In the genomic region with DNA sequence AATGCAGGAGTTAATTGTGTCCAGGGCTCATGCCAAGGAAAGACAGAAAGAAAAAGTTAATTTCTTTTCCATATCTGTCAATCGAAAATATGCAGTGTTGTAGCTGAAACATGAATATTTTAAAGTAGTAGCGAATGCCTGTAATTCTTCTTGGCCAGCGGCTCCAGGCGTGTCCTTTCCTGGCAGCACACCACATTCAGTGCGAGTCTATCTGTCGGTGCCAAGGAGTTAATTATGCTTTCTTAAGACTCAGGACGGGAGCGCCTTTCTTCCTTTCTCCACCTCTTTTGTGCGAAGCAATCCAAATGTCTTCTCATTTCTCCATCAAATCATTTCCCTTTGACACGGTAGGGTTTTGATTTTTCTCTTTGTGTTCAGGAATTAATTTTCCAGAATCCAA, we compare ENCODE assay signal across 11 mouse cellular contexts.
DNase-seq lines count a peak whose midpoint lies in the region; ATAC-seq and TF ChIP-seq lines count a peak whose summit lies in the region.
"Had no signal": no experiment of that assay in that cellular context is flagged by ENCODE, and none has a peak within 500 bp of the region (broad histone marks: within the 10 kb centered on the region; RNA-seq: fewer than 3 reads in every experiment).

No protein-coding gene starts in this region.

- peak; percentile 27 for DNase-seq in kidney, adult 2 months
- no peak for DNase-seq in kidney, postnatal 10 days
- DNase-seq in urinary bladder, postnatal 14 days (ENCODE audit: low spot score), result peak; percentile 36
- no peak for DNase-seq in urinary bladder, adult 18-20 months (ENCODE audit: low spot score in 2 of 2)
- DNase-seq in heart, postnatal 10 days, result peak; percentile 32 to 48
- DNase-seq in testis, postnatal 10 days (ENCODE audit: low spot score), result peak; percentile 41
- DNase-seq in urinary bladder, postnatal 4 days (ENCODE audit: low spot score in 2 of 2), result no peak

- H3K4me3 ChIP-seq in kidney, adult 2 months (ENCODE audit: insufficient read depth, low read depth, low read length), result no peak overlapping the region
- H3K4me3 ChIP-seq: heart, embryonic 13.5 days; kidney, embryonic 15.5 days had no signal

- H3K36me3 ChIP-seq in kidney, adult 2 months (ENCODE audit: control insufficient read depth, insufficient read depth, low read length), result no peaks in the 10 kb centered on the region
- H3K36me3 ChIP-seq: G1E; heart, embryonic 13.5 days; kidney, embryonic 15.5 days had no signal

- ATAC-seq in megakaryocyte-erythroid progenitor cell, adult 5-6 weeks (replicated peaks; ENCODE audit: low FRiP score, low TSS enrichment, poor library complexity, severe bottlenecking), result no peak

- no peaks in the 10 kb centered on the region for H3K4me1 ChIP-seq in kidney, adult 2 months (ENCODE audit: control insufficient read depth, insufficient read depth, low read length)
- H3K4me1 ChIP-seq: kidney, embryonic 15.5 days had no signal

- H3K27ac ChIP-seq in kidney, adult 2 months (ENCODE audit: insufficient read depth, low read depth, low read length), result no peak overlapping the region
- H3K27ac ChIP-seq: heart, embryonic 13.5 days; kidney, embryonic 15.5 days had no signal

- 52% methylated on average over 10 of the region's 10 CpGs for WGBS in kidney, adult 2 months

- intact Hi-C loops in heart, postnatal 10 days (cut with DNase I), result no loop called here

- TF ChIP-seq POLR2A in kidney, adult 2 months (IDR thresholded peaks at IDR 0.05; ENCODE audit: low read depth, low read length), result no peak

- no peaks in the 10 kb centered on the region for H3K27me3 ChIP-seq in kidney, adult 2 months (replicated peaks; ENCODE audit: control insufficient read depth, insufficient read depth, low read length)
- H3K27me3 ChIP-seq: heart, embryonic 13.5 days; kidney, embryonic 15.5 days had no signal

- TF ChIP-seq CTCF in kidney, adult 2 months (conservative IDR thresholded peaks at IDR 0.05; ENCODE audit: insufficient read depth, insufficient read length, low read depth, low read length), result no peak

Comparison
In these comparisons a context has a peak if more than half of its experiments do, and no peak if none do; other contexts are left out.
1. DNase-seq: peak in kidney, adult 2 months (single experiment), urinary bladder, postnatal 14 days (single experiment), heart, postnatal 10 days (2 of 2) and testis, postnatal 10 days (single experiment); none in kidney, postnatal 10 days (single experiment), urinary bladder, adult 18-20 months (0 of 2) and urinary bladder, postnatal 4 days (0 of 2).